Mouse (Mus musculus): ENCODE data around the gene A830031A19Rik.
A peak's percentile ranks its signal among the peaks of the same experiment; 100 is the strongest.

DNA sequence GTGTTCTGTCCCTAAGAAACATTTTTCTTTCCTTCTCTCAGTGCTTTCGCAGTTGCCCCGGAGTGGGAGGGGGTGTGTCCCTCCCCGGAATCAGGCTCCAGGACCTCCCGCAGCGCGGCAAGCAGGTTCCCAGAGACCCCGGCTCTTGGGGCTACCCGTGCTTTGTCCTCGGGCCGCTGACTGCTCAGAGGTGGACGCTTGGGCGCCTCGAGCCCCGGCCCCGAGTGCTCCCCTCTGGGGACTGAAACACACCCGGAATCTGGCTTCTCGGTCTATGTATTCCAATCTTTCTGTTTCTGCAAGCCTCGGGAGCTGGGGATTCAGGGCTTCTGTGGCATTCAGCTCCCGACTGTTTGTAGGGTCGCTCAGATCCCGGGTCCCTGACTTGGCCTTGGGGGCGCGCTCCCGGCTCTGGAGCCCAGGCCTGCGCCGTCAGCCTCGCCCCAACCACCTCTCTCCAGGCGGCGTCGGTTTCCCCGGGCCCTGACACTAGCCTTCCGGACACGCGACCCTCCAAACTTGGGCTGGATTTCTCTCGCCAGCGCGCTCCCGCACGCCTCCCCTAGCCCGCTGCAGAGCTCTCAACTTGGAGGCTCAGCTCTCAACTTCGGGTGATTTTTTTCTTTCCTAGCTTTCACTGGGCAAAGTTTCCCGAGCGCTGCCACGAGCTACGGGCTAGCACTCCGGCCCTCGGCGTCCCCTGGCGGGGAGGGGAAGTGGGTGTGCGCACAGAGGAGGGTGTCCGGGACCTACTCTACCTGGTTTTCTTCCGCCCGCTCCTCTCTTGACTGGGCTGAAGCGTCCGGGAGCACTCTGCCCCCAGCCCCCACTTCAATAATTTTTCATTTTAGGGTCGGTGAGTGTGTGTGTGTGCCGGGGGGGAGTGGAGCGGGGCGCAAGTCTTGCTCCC is 2.2 kb upstream of the A830031A19Rik start:
- no peak for TF ChIP-seq POLR2A (IDR thresholded peaks at IDR 0.05; ENCODE audit: low read depth, low read length)
- peak; percentile 28; the same call in 1 of the 2 replicates for TF ChIP-seq CTCF (IDR thresholded peaks at IDR 0.05; ENCODE audit: extremely low read depth, insufficient read length, insufficient replicate concordance, low read depth, low read length)
